Mouse (Mus musculus) gastrocnemius, adult 18-20 months (tissue): ENCODE results near the gene Hmcn2. TPM values are rescaled to one million over a fixed set of nuclear protein-coding genes. Genes with fewer than 3 reads are reported as not detected.

ENCODE experiments used
- DNase-seq: peaks from one replicate; pipeline ENCODE4 v3.0.0; 2021; ENCODE audit warnings: low spot score
- total RNA-seq, 2 experiments: library from RNA; stranded (reverse); gene quantifications; 2 replicates each; pipeline ENCODE4 v1.2.3; 2021

The Hmcn2 gene
- total RNA-seq, 2 experiments from 2014 or later = 25.9 to 30.7 TPM

DNA sequence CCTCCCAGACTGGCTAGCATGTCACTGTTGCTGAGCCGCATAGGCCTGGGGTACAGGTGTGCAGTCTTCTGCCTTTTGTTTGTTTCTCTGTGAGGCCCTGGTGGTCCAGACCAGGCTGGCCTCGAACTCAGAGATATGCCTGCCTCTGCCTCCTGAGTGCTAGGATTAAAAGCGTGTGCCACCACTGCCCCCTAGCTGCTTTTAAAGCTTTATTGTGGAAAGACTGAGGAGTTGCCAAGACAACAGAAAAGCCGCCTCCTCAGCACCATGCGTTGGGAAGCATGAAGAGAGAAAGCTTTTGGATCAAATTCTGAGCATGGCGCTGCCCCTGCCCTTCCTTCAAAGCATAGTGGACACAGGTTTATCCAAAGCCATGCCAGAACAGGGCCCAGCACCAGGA is 194.6 kb downstream of the Hmcn2 start:
- DNase-seq = no peak

Other genes with a start within 250 kb of the Hmcn2 start
- 10 to 100 TPM in 1 of 2 experiments, 1 to 10 TPM in 1; 9.2 to 11.9 TPM for gene Fnbp1, start 172.4 kb upstream of the Hmcn2 start, total RNA-seq
- gene Gpr107, start 162.1 kb upstream of the Hmcn2 start, total RNA-seq = 10 to 100 TPM; 21.7 to 23.4 TPM
- 1 to 10 TPM; 4.5 to 5.5 TPM for gene Ncs1, start 68.6 kb upstream of the Hmcn2 start, total RNA-seq
- gene Ass1, start 155.8 kb downstream of the Hmcn2 start, total RNA-seq = 1 to 10 TPM; 2.4 to 5.9 TPM